Mouse (Mus musculus) kidney, adult 2 months (tissue): ENCODE results near the gene Tnfrsf23.

Experiments
- CTCF ChIP-seq: fragments of 200-500 bp; conservative IDR thresholded peaks from 2 replicates; pipeline ENCODE4 v1.5.1; 2011; ENCODE audit warnings: low read depth, mild to moderate bottlenecking, control low read depth, low read length, moderate library complexity, mixed read lengths; ENCODE audit not compliant: insufficient read depth, insufficient read length
- POLR2A ChIP-seq: fragments of 200-500 bp; IDR thresholded peaks from one replicate; pipeline ENCODE4 v1.6.1; 2011; ENCODE audit warnings: low read depth, low read length, control low read depth

DNA sequence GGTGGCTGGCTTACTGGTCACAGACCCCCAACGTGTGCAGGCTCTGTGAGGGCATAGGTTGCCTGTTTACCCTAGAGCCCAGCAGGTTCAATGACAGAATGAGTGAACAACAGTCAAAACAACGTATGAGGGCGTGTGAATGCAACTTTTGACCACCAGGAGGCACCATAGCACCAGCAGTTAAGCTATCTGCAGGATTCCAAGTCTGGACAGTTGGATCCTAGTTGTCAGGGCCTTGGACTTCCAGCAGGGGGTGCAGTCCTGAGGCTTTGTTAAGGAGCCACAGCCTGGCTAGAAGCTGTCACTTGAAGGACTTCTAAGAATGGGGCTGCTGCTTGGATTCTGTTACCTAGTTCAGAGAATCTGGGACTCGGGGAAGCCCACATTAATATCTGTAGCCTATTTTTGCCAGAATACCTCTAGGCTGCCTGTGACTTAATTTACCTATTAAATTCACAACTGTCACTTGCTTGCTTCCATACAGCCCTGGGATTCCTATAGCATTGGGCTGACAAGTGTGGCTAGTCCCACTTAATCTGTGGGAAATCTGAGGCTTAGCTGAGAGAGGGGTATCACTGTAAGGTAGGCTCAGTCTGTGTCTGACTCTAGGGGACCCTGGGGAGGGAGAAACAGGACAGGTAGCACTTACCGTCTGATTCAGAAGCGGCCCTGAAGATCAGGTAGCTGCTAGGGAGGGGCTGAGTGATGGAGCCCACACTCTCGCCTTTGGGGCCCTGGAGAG is 21.2 kb upstream of the Tnfrsf23 start:
- TF ChIP-seq CTCF (peak; percentile 100; the same call in 1 of the 2 replicates), POLR2A (no peak)
